Mouse (Mus musculus): ENCODE results near the gene Wdr83os. TPM values are rescaled to one million over a fixed set of nuclear protein-coding genes. Genes with fewer than 3 reads are reported as not detected.

The Wdr83os gene
- 103 and 105 TPM in 2 replicates for polyA plus RNA-seq (2014; fragmentation: Nextera tagmentation; extraction: Ambion mirVana)

DNA sequence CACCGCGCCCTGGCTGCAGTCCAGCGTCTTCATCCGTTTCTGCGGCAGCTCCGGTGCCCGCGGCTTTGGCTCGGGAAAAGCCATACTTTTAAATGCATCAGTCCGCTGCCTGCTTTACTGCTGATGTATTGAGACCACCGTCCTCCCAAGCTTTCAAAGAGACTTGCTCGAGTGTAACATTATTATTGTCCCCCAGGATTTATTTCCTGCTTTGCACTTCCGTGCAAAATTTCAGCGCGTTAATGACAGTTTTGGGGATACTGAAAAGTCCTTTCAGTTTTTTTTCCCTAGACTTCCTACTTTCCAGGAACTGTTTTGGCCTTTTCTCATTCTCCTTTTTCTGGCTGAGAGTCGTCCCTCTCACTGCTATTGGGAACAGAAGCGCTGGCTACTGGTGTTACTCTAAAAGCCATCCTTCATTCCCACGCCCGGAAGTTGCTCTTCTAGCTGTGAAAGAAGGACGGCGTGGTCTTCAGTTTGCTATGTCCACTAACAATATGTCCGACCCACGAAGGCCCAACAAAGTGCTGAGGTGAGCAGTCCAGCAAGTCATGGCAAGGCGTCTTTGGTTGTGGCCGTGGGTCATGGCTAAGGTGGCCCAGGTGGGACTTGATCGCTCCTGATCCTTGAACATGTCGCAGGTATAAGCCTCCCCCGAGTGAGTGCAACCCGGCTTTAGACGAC, at the start of gene Wdr83os:
Wdr83os (plus strand) TSS at position 209 of the 684 bp plus-strand sequence.
- Histone ChIP-seq H3K4me2 (peak within 1 kb of the TSS; percentile 76), H3K36me3 (ENCODE audit: control insufficient read depth, insufficient read depth, low read length) (peaks cover 10% of the 10 kb centered on the region), H3K9ac (ENCODE audit: low read depth, low read length) (peak within 1 kb of the TSS; percentile 90), H3K4me1 (replicated peaks; ENCODE audit: control insufficient read depth, insufficient read depth, low read length) (peaks cover 39% of the 10 kb centered on the region), H3K27ac (ENCODE audit: low read depth, low read length) (peak within 1 kb of the TSS; percentile 64), H3K27me3 (replicated peaks; ENCODE audit: control insufficient read depth, insufficient read depth, low read length) (no peaks in the 10 kb centered on the region), H3K9me3 (ENCODE audit: control insufficient read depth, low read length) (no peaks in the 10 kb centered on the region), H3K4me3 (ENCODE audit: low read depth, low read length) (peak within 1 kb of the TSS; percentile 87)
- under 1% methylated on average over 30 of the region's 30 CpGs for WGBS
- peak; percentile 81 for DNase-seq (ENCODE audit: low spot score)
- peak; percentile 8; the same call in 1 of the 2 replicates for ATAC-seq (replicated peaks; ENCODE audit: low FRiP score)

DNA sequence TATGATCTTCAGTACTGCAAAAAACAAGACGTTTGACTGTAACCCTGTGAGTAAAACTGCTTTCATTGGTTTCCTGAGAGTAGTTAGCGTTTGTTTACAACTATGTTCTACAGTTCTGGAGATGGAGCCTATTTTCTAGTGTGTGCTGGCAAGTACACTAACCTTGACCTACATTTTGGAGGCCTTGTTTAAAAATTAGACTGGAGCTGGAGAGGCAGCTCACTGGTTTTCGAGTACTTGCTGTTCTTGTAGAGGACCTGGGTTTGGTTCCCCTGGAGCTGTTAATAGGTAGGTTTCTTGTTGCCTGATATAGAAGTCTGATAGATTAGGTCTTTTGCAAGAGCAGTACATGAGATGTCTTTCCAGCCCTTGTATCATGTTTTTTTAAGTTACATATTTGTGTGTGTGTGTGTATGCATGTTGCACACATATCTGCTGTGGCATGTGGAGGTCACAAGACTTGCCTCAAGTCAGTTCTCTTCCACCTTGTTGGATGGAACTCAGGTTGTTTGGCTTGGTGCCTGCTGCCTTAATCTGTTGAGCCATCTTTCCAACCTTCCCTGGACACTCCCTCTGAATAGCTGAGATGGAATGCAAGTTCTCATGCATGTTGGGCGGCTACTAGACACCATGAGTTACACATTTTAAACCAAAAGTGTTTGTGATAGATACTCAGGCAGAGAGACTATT, 47.8 kb upstream of the Wdr83os start:
- H3K9ac ChIP-seq (ENCODE audit: low read depth, low read length): no peak overlapping the region
- 78% methylated on average over 4 of the region's 4 CpGs for WGBS
- ATAC-seq (replicated peaks; ENCODE audit: low FRiP score): no peak

DNA sequence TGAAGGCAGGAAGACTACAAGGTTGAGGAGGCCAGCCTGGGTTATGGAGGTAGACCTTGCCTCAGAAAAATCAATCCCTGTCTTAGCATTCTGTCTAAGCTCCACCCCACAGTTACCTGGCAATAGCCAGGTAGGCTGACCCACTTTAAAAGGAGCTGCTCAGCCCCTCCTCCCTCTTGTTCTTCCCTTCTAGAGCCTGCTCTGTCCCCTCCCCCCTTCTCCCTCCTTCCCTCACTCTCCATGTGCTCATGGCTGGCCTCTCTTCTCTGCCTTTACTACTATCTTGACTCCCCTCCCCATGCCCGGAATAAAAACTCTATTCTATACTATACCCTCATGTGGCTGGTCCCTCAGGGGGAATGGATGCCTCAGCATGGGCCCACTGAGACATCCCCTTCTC, 46.7 kb upstream of the Wdr83os start:
- H3K9ac ChIP-seq (ENCODE audit: low read depth, low read length): no peak overlapping the region
- DNase-seq (ENCODE audit: low spot score) (no peak), ATAC-seq (replicated peaks; ENCODE audit: low FRiP score) (no peak)
- peaks cover 33% of the 10 kb centered on the region for H3K36me3 ChIP-seq (ENCODE audit: control insufficient read depth, insufficient read depth, low read length)
- no peak overlapping the region for H3K4me3 ChIP-seq (ENCODE audit: low read depth, low read length)
- H3K27me3 ChIP-seq (replicated peaks; ENCODE audit: control insufficient read depth, insufficient read depth, low read length): no peaks in the 10 kb centered on the region
- WGBS: 44% methylated on average over 1 of the region's 1 CpGs
- H3K4me1 ChIP-seq (replicated peaks; ENCODE audit: control insufficient read depth, insufficient read depth, low read length): peaks cover 14% of the 10 kb centered on the region
- 0 out of 2 replicates have a peak overlapping the region, but pooled peaks have one; percentile 28 for H3K27ac ChIP-seq (ENCODE audit: low read depth, low read length)
- H3K4me2 ChIP-seq: peak overlapping the region; percentile 96; the same call in 1 of the 2 replicates
- H3K9me3 ChIP-seq (ENCODE audit: control insufficient read depth, low read length): no peaks in the 10 kb centered on the region

More for the DNA sequence above, 47.8 kb upstream of the Wdr83os start:
- no peaks in the 10 kb centered on the region for H3K27me3 ChIP-seq (replicated peaks; ENCODE audit: control insufficient read depth, insufficient read depth, low read length)
- H3K4me1 ChIP-seq (replicated peaks; ENCODE audit: control insufficient read depth, insufficient read depth, low read length): peaks cover 25% of the 10 kb centered on the region
- H3K36me3 ChIP-seq (ENCODE audit: control insufficient read depth, insufficient read depth, low read length): peaks cover 33% of the 10 kb centered on the region
- no peaks in the 10 kb centered on the region for H3K9me3 ChIP-seq (ENCODE audit: control insufficient read depth, low read length)
- H3K27ac ChIP-seq (ENCODE audit: low read depth, low read length): no peak overlapping the region
- H3K4me3 ChIP-seq (ENCODE audit: low read depth, low read length): no peak overlapping the region
- no peak for DNase-seq (ENCODE audit: low spot score)
- no peak overlapping the region for H3K4me2 ChIP-seq

DNA sequence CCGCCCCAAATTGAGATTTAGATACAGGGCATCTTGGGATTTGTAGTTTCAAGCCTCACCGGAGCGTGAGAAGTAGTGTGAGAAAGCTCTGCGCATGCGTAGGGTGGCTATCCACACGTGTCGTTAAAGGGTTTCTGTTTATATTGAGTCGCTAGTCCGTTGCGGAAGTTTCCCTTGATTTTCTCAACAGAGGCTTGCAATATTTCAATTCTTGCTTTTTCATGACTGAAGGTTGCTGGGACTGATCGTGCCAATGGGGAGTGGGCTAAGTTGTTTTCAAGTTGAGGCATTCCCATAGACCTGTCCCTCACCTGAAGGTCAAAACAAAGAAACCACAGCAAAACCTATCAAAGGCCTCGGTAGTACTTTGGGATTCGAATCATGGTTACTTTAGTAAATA, 45.8 kb upstream of the Wdr83os start:
- Histone ChIP-seq H3K9ac (ENCODE audit: low read depth, low read length) (peak overlapping the region; percentile 95), H3K4me2 (peak overlapping the region; percentile 96), H3K36me3 (ENCODE audit: control insufficient read depth, insufficient read depth, low read length) (peaks cover 25% of the 10 kb centered on the region), H3K27ac (ENCODE audit: low read depth, low read length) (peak overlapping the region; percentile 97), H3K4me3 (ENCODE audit: low read depth, low read length) (peak overlapping the region; percentile 73), H3K4me1 (replicated peaks; ENCODE audit: control insufficient read depth, insufficient read depth, low read length) (peaks cover 10% of the 10 kb centered on the region; the same call in 1 of the 2 replicates), H3K27me3 (replicated peaks; ENCODE audit: control insufficient read depth, insufficient read depth, low read length) (no peaks in the 10 kb centered on the region), H3K9me3 (ENCODE audit: control insufficient read depth, low read length) (no peaks in the 10 kb centered on the region)
- ATAC-seq (replicated peaks; ENCODE audit: low FRiP score): no peak
- 2% methylated on average over 13 of the region's 13 CpGs for WGBS
- DNase-seq (ENCODE audit: low spot score): peak; percentile 71

DNA sequence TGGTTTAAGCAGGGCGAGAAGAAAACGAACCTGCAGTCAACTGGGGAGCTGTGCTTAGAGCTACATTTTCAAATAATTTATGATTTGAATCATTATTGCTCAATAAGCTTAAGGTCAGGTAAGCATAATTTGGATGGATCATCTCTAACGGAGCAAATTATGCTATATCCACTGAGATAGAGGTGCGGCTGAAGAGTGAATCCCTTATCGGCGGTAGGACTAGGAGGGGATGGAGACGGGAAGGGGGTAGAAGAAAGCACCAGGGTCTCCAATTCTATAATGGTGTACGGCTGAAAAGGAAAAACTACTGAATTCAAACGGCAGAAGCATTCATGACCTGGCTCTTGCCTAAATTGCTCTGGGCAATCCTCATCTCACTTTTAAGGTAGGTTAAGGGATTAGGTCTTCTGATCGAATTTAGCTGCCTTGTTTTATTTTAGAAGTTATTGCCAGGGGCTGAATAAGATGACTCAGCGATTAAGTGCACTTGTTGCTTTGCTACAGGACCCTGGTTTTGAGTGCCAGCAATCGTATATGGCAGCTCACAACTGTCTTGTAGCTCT, 45.3 kb upstream of the Wdr83os start:
- H3K4me2 ChIP-seq: peak overlapping the region; percentile 96
- no peaks in the 10 kb centered on the region for H3K9me3 ChIP-seq (ENCODE audit: control insufficient read depth, low read length)
- H3K4me1 ChIP-seq (replicated peaks; ENCODE audit: control insufficient read depth, insufficient read depth, low read length): peaks cover 14% of the 10 kb centered on the region
- peak overlapping the region; percentile 95 for H3K9ac ChIP-seq (ENCODE audit: low read depth, low read length)
- WGBS: 4% methylated on average over 12 of the region's 12 CpGs
- peak overlapping the region; percentile 97 for H3K27ac ChIP-seq (ENCODE audit: low read depth, low read length)
- H3K4me3 ChIP-seq (ENCODE audit: low read depth, low read length): peak overlapping the region; percentile 73
- peaks cover 25% of the 10 kb centered on the region for H3K36me3 ChIP-seq (ENCODE audit: control insufficient read depth, insufficient read depth, low read length)
- ATAC-seq (replicated peaks; ENCODE audit: low FRiP score): no peak
- H3K27me3 ChIP-seq (replicated peaks; ENCODE audit: control insufficient read depth, insufficient read depth, low read length): no peaks in the 10 kb centered on the region
- no peak for DNase-seq (ENCODE audit: low spot score)

DNA sequence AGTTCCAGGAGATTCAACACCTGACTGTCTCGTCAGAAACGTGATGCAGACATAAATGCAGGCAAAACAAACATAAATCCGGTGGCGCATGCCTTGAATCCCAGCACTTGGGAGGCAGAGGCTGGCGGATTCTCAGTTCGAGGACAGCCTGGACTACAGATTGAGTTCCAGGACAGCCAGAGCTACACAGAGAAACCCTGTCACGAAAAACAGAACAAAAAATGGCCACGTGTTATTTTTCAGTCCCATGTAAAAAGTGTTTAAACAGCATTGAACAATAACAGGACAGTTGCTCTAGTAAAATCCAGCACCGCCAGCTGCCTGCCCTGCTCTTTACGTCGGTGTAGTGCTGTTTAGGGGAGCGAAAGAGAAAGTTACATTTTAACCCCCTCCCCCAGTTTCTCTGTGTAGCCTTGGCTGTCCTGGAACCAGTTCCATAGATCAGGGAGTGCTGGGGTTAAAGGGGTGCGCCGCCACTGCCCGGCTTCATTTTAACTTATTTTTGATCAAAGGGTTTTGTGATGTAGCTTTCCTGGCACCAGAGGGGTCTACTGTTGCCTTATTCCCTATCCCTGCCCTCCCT, 44.7 kb upstream of the Wdr83os start:
- peak overlapping the region; percentile 73 for H3K4me3 ChIP-seq (ENCODE audit: low read depth, low read length)
- no peaks in the 10 kb centered on the region for H3K9me3 ChIP-seq (ENCODE audit: control insufficient read depth, low read length)
- no peaks in the 10 kb centered on the region for H3K27me3 ChIP-seq (replicated peaks; ENCODE audit: control insufficient read depth, insufficient read depth, low read length)
- peak overlapping the region; percentile 95 for H3K9ac ChIP-seq (ENCODE audit: low read depth, low read length)
- peaks cover 14% of the 10 kb centered on the region for H3K4me1 ChIP-seq (replicated peaks; ENCODE audit: control insufficient read depth, insufficient read depth, low read length)
- ATAC-seq (replicated peaks; ENCODE audit: low FRiP score) (no peak), DNase-seq (ENCODE audit: low spot score) (peak; percentile 66)
- H3K27ac ChIP-seq (ENCODE audit: low read depth, low read length): peak overlapping the region; percentile 97
- 2% methylated on average over 15 of the region's 15 CpGs for WGBS
- peak overlapping the region; percentile 96 for H3K4me2 ChIP-seq
- H3K36me3 ChIP-seq (ENCODE audit: control insufficient read depth, insufficient read depth, low read length): peaks cover 28% of the 10 kb centered on the region

DNA sequence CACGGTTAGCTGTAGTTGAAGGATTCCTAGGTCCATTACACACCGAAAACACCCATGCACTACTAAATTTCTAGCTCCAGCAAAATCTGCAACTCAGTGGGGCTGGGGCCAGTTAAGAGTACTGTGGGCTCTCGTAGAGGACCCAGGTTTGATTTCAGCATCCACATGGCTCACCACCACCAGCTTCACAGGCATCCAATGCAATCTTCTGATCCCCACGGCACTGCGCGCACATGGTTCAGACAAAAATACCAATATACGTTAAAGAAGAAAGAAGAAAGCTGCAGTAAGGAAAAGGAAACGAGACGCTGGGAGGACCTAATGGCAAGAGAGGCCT, 44.2 kb upstream of the Wdr83os start:
- H3K27ac ChIP-seq (ENCODE audit: low read depth, low read length): peak overlapping the region; percentile 97
- under 1% methylated on average over 9 of the region's 9 CpGs for WGBS
- peaks cover 17% of the 10 kb centered on the region for H3K4me1 ChIP-seq (replicated peaks; ENCODE audit: control insufficient read depth, insufficient read depth, low read length)
- H3K4me2 ChIP-seq: peak overlapping the region; percentile 96
- peaks cover 29% of the 10 kb centered on the region for H3K36me3 ChIP-seq (ENCODE audit: control insufficient read depth, insufficient read depth, low read length)
- peak; percentile 25 for ATAC-seq (replicated peaks; ENCODE audit: low FRiP score)
- peak overlapping the region; percentile 73 for H3K4me3 ChIP-seq (ENCODE audit: low read depth, low read length)
- H3K27me3 ChIP-seq (replicated peaks; ENCODE audit: control insufficient read depth, insufficient read depth, low read length): no peaks in the 10 kb centered on the region
- H3K9ac ChIP-seq (ENCODE audit: low read depth, low read length): peak overlapping the region; percentile 95
- no peaks in the 10 kb centered on the region for H3K9me3 ChIP-seq (ENCODE audit: control insufficient read depth, low read length)
- DNase-seq (ENCODE audit: low spot score): no peak

DNA sequence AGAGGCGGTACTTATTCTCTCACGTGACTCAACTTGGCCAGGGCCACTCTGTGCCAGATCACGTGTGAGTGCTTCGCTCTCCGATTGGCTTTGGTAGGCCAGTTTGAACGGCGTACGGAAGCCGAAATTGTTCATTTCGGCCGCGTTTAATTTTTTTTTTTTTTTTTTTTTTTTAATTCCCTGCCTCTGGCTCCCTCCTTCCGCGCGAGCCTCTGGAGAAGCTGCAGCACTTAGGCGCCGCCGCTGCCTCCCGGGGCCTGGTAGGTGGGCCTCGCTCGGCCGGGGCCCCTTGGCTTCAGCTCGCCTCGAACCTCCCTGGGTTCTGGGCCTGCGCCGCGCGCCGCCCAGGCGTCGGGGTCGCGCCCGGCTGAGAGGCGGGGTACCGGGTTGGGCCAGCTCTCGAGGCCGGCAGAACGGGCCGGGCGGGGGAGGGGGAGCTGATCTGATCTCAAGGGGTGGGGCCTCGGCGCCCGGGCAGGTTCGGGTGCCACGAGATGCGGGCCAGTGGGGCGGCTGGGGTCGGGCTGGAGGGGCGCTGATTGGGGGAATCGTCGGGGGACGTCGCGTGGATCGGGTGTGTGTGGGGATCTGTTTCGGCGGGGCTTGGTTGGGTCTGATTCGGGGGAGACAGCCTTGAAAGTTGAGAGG, 43.7 kb upstream of the Wdr83os start, which contains the start of gene Tnpo2:
Tnpo2 (plus strand) TSS at position 198 of the 648 bp plus-strand sequence.
- H3K27ac ChIP-seq (ENCODE audit: low read depth, low read length): peak within 1 kb of the TSS; percentile 97
- ATAC-seq (replicated peaks; ENCODE audit: low FRiP score) (peak; percentile 88), DNase-seq (ENCODE audit: low spot score) (peak; percentile 94)
- 0% methylated on average over 59 of the region's 59 CpGs for WGBS
- H3K9me3 ChIP-seq (ENCODE audit: control insufficient read depth, low read length): no peaks in the 10 kb centered on the region
- peaks cover 28% of the 10 kb centered on the region for H3K36me3 ChIP-seq (ENCODE audit: control insufficient read depth, insufficient read depth, low read length)
- peak within 1 kb of the TSS; percentile 96 for H3K4me2 ChIP-seq
- H3K4me3 ChIP-seq (ENCODE audit: low read depth, low read length): peak within 1 kb of the TSS; percentile 73
- peaks cover 18% of the 10 kb centered on the region for H3K4me1 ChIP-seq (replicated peaks; ENCODE audit: control insufficient read depth, insufficient read depth, low read length)
- peak within 1 kb of the TSS; percentile 95 for H3K9ac ChIP-seq (ENCODE audit: low read depth, low read length)
- no peaks in the 10 kb centered on the region for H3K27me3 ChIP-seq (replicated peaks; ENCODE audit: control insufficient read depth, insufficient read depth, low read length)

All from liver, embryonic 11.5 days (tissue).